Mouse (Mus musculus): ENCODE results near the gene Arhgef33. TPM values are rescaled to one million over a fixed set of nuclear protein-coding genes. Genes with fewer than 3 reads are reported as not detected.

Arhgef33 gene
- polyA plus RNA-seq, 1 experiment from 2014 or later: 1.7 TPM

GRCm38 (mm10) chr17:80323015-80323414, 15.8 kb downstream of the Arhgef33 start:
- ATAC-seq (ENCODE audit: low read depth) (no peak), DNase-seq (ENCODE audit: low spot score) (no peak)
- 69% methylated on average over 4 of the region's 4 CpGs for WGBS
- Histone ChIP-seq H3K4me3 (ENCODE audit: low read depth, low read length) (no peak overlapping the region), H3K36me3 (ENCODE audit: control insufficient read depth, insufficient read depth, low read length) (no peaks in the 10 kb centered on the region), H3K27me3 (replicated peaks; ENCODE audit: control insufficient read depth, insufficient read depth, low read length) (no peaks in the 10 kb centered on the region), H3K9ac (ENCODE audit: low read depth, low read length) (no peak overlapping the region), H3K9me3 (ENCODE audit: control insufficient read depth, low read length) (no peaks in the 10 kb centered on the region), H3K4me1 (ENCODE audit: control insufficient read depth, insufficient read depth, low read length) (no peaks in the 10 kb centered on the region; the same call in 1 of the 2 replicates), H3K4me2 (ENCODE audit: low read depth, low read length) (no peak overlapping the region), H3K27ac (replicated peaks; ENCODE audit: low read depth, low read length) (no peak overlapping the region)

GRCm38 (mm10) chr17:80323658-80324057, 16.5 kb downstream of the Arhgef33 start:
- H3K4me3 ChIP-seq (ENCODE audit: low read depth, low read length): no peak overlapping the region
- DNase-seq (ENCODE audit: low spot score): no peak
- no peak overlapping the region for H3K27ac ChIP-seq (replicated peaks; ENCODE audit: low read depth, low read length)
- no peak for ATAC-seq (ENCODE audit: low read depth)
- no peaks in the 10 kb centered on the region; the same call in 1 of the 2 replicates for H3K4me1 ChIP-seq (ENCODE audit: control insufficient read depth, insufficient read depth, low read length)
- no peaks in the 10 kb centered on the region for H3K36me3 ChIP-seq (ENCODE audit: control insufficient read depth, insufficient read depth, low read length)
- no peaks in the 10 kb centered on the region for H3K9me3 ChIP-seq (ENCODE audit: control insufficient read depth, low read length)
- H3K27me3 ChIP-seq (replicated peaks; ENCODE audit: control insufficient read depth, insufficient read depth, low read length): no peaks in the 10 kb centered on the region
- no peak overlapping the region for H3K9ac ChIP-seq (ENCODE audit: low read depth, low read length)
- no peak overlapping the region for H3K4me2 ChIP-seq (ENCODE audit: low read depth, low read length)
- WGBS: 72% methylated on average over 8 of the region's 8 CpGs

DNA sequence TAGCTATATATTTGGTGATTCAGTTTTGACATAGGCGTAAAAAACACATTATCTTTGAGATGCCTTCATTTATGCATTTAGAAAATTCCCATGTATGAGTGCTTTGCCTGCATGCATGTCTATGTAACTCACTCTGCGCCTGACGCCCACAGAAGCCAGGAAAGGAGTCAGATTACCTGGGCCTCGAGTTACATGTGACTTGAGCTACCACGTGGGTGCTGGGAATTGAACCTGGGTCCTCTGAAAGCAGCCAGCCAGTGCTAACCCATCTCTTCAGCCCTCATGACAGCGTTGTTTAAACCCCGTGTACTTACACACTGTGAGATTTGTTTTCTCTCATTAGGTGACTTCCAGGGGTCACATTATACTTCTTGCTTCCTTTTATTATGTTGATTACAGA, 17.3 kb downstream of the Arhgef33 start:
- Histone ChIP-seq H3K4me2 (ENCODE audit: low read depth, low read length) (no peak overlapping the region), H3K4me1 (ENCODE audit: control insufficient read depth, insufficient read depth, low read length) (no peaks in the 10 kb centered on the region; the same call in 1 of the 2 replicates), H3K4me3 (ENCODE audit: low read depth, low read length) (no peak overlapping the region), H3K9ac (ENCODE audit: low read depth, low read length) (no peak overlapping the region), H3K27me3 (replicated peaks; ENCODE audit: control insufficient read depth, insufficient read depth, low read length) (no peaks in the 10 kb centered on the region), H3K27ac (replicated peaks; ENCODE audit: low read depth, low read length) (no peak overlapping the region), H3K9me3 (ENCODE audit: control insufficient read depth, low read length) (no peaks in the 10 kb centered on the region), H3K36me3 (ENCODE audit: control insufficient read depth, insufficient read depth, low read length) (no peaks in the 10 kb centered on the region)
- 71% methylated on average over 7 of the region's 7 CpGs for WGBS
- ATAC-seq (ENCODE audit: low read depth) (no peak), DNase-seq (ENCODE audit: low spot score) (no peak)

DNA sequence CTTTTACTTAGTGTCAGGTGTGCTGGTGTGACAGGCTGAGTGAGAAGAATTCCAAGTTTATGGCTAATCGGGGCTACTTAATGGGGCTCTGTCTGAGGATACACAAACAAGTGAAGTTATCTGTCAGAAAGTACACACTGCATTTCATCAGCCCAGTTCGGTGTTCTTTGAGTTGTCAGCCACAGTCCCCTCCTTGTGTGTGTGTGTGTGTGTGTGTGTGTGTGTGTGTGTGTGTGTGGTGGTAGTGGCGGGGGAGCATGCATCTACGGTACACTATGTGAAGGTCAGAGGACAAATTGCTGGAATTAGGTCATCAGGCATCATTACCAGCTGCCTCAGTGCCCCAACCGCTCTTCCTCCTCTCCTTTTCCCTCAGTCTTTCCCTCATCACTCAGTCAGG, 18.2 kb downstream of the Arhgef33 start:
- H3K27ac ChIP-seq (replicated peaks; ENCODE audit: low read depth, low read length): no peak overlapping the region
- WGBS: 78% methylated on average over 5 of the region's 5 CpGs

GRCm38 (mm10) chr17:80326431-80326830, 19.2 kb downstream of the Arhgef33 start:
- Histone ChIP-seq H3K9ac (ENCODE audit: low read depth, low read length) (no peak overlapping the region), H3K9me3 (ENCODE audit: control insufficient read depth, low read length) (no peaks in the 10 kb centered on the region), H3K4me1 (ENCODE audit: control insufficient read depth, insufficient read depth, low read length) (no peaks in the 10 kb centered on the region; the same call in 1 of the 2 replicates), H3K36me3 (ENCODE audit: control insufficient read depth, insufficient read depth, low read length) (no peaks in the 10 kb centered on the region), H3K4me2 (ENCODE audit: low read depth, low read length) (no peak overlapping the region), H3K4me3 (ENCODE audit: low read depth, low read length) (no peak overlapping the region), H3K27me3 (replicated peaks; ENCODE audit: control insufficient read depth, insufficient read depth, low read length) (no peaks in the 10 kb centered on the region), H3K27ac (replicated peaks; ENCODE audit: low read depth, low read length) (no peak overlapping the region)
- DNase-seq (ENCODE audit: low spot score) (no peak), ATAC-seq (ENCODE audit: low read depth) (no peak)
- 44% methylated on average over 3 of the region's 3 CpGs for WGBS

More for the DNA sequence above, 18.2 kb downstream of the Arhgef33 start:
- Histone ChIP-seq H3K36me3 (ENCODE audit: control insufficient read depth, insufficient read depth, low read length) (no peaks in the 10 kb centered on the region), H3K27me3 (replicated peaks; ENCODE audit: control insufficient read depth, insufficient read depth, low read length) (no peaks in the 10 kb centered on the region), H3K9ac (ENCODE audit: low read depth, low read length) (no peak overlapping the region), H3K4me2 (ENCODE audit: low read depth, low read length) (no peak overlapping the region), H3K4me1 (ENCODE audit: control insufficient read depth, insufficient read depth, low read length) (no peaks in the 10 kb centered on the region; the same call in 1 of the 2 replicates), H3K9me3 (ENCODE audit: control insufficient read depth, low read length) (no peaks in the 10 kb centered on the region), H3K4me3 (ENCODE audit: low read depth, low read length) (no peak overlapping the region)
- DNase-seq (ENCODE audit: low spot score) (no peak), ATAC-seq (ENCODE audit: low read depth) (no peak)

GRCm38 (mm10) chr17:80332386-80332785, 25.2 kb downstream of the Arhgef33 start:
- H3K4me3 ChIP-seq (ENCODE audit: low read depth, low read length): no peak overlapping the region
- no peaks in the 10 kb centered on the region for H3K36me3 ChIP-seq (ENCODE audit: control insufficient read depth, insufficient read depth, low read length)
- no peak overlapping the region for H3K27ac ChIP-seq (replicated peaks; ENCODE audit: low read depth, low read length)
- H3K4me1 ChIP-seq (ENCODE audit: control insufficient read depth, insufficient read depth, low read length): no peaks in the 10 kb centered on the region
- no peak for ATAC-seq (ENCODE audit: low read depth)
- no peaks in the 10 kb centered on the region for H3K9me3 ChIP-seq (ENCODE audit: control insufficient read depth, low read length)
- DNase-seq (ENCODE audit: low spot score): peak; percentile 46
- WGBS: 79% methylated on average over 2 of the region's 2 CpGs
- no peak overlapping the region for H3K4me2 ChIP-seq (ENCODE audit: low read depth, low read length)
- no peaks in the 10 kb centered on the region for H3K27me3 ChIP-seq (replicated peaks; ENCODE audit: control insufficient read depth, insufficient read depth, low read length)
- no peak overlapping the region for H3K9ac ChIP-seq (ENCODE audit: low read depth, low read length)

- peak; percentile 25 for DNase-seq (ENCODE audit: low spot score)
These were observed 38.1 kb downstream of the Arhgef33 start for GRCm38 (mm10) chr17:80345277-80345676.

GRCm38 (mm10) chr17:80346591-80347125, 39.5 kb downstream of the Arhgef33 start:
- Histone ChIP-seq H3K4me2 (ENCODE audit: low read depth, low read length) (no peak overlapping the region), H3K9me3 (ENCODE audit: control insufficient read depth, low read length) (no peaks in the 10 kb centered on the region), H3K27me3 (replicated peaks; ENCODE audit: control insufficient read depth, insufficient read depth, low read length) (no peaks in the 10 kb centered on the region), H3K4me3 (ENCODE audit: low read depth, low read length) (no peak overlapping the region), H3K36me3 (ENCODE audit: control insufficient read depth, insufficient read depth, low read length) (no peaks in the 10 kb centered on the region), H3K9ac (ENCODE audit: low read depth, low read length) (no peak overlapping the region), H3K4me1 (ENCODE audit: control insufficient read depth, insufficient read depth, low read length) (peaks cover 8% of the 10 kb centered on the region), H3K27ac (replicated peaks; ENCODE audit: low read depth, low read length) (no peak overlapping the region)
- ATAC-seq (ENCODE audit: low read depth) (no peak), DNase-seq (ENCODE audit: low spot score) (peak; percentile 4)
- 45% methylated on average over 11 of the region's 11 CpGs for WGBS

More at GRCm38 (mm10) chr17:80345277-80345676, 38.1 kb downstream of the Arhgef33 start:
- H3K4me3 ChIP-seq (ENCODE audit: low read depth, low read length): no peak overlapping the region
- H3K9ac ChIP-seq (ENCODE audit: low read depth, low read length): no peak overlapping the region
- ATAC-seq (ENCODE audit: low read depth): no peak
- 75% methylated on average over 4 of the region's 4 CpGs for WGBS
- no peak overlapping the region for H3K4me2 ChIP-seq (ENCODE audit: low read depth, low read length)
- H3K27me3 ChIP-seq (replicated peaks; ENCODE audit: control insufficient read depth, insufficient read depth, low read length): no peaks in the 10 kb centered on the region
- H3K9me3 ChIP-seq (ENCODE audit: control insufficient read depth, low read length): no peaks in the 10 kb centered on the region
- no peak overlapping the region for H3K27ac ChIP-seq (replicated peaks; ENCODE audit: low read depth, low read length)
- peaks cover 8% of the 10 kb centered on the region for H3K4me1 ChIP-seq (ENCODE audit: control insufficient read depth, insufficient read depth, low read length)
- no peaks in the 10 kb centered on the region for H3K36me3 ChIP-seq (ENCODE audit: control insufficient read depth, insufficient read depth, low read length)

GRCm38 (mm10) chr17:80347234-80347633, 40.0 kb downstream of the Arhgef33 start:
- peak overlapping the region; percentile 10; the same call in 1 of the 2 replicates for H3K27ac ChIP-seq (replicated peaks; ENCODE audit: low read depth, low read length)
- ATAC-seq (ENCODE audit: low read depth) (peak; percentile 57; the same call in 1 of the 2 replicates), DNase-seq (ENCODE audit: low spot score) (peak; percentile 56)
- H3K9ac ChIP-seq (ENCODE audit: low read depth, low read length): no peak overlapping the region
- 18% methylated on average over 6 of the region's 6 CpGs for WGBS
- H3K4me2 ChIP-seq (ENCODE audit: low read depth, low read length): no peak overlapping the region
- no peaks in the 10 kb centered on the region for H3K36me3 ChIP-seq (ENCODE audit: control insufficient read depth, insufficient read depth, low read length)
- no peaks in the 10 kb centered on the region for H3K27me3 ChIP-seq (replicated peaks; ENCODE audit: control insufficient read depth, insufficient read depth, low read length)
- peaks cover 8% of the 10 kb centered on the region for H3K4me1 ChIP-seq (ENCODE audit: control insufficient read depth, insufficient read depth, low read length)
- no peak overlapping the region for H3K4me3 ChIP-seq (ENCODE audit: low read depth, low read length)
- no peaks in the 10 kb centered on the region for H3K9me3 ChIP-seq (ENCODE audit: control insufficient read depth, low read length)
